Mouse (Mus musculus) right cerebral cortex, postnatal 36 days (tissue): ENCODE measurements around the gene Tedc2.

ENCODE experiments used
- DNase-seq, 2 experiments: peaks; one replicate each; pipeline ENCODE4 v3.0.0; 2022; ENCODE audit warnings: low spot score in 2 of 2, mixed read lengths in 1 of 2

The Tedc2 gene

DNA sequence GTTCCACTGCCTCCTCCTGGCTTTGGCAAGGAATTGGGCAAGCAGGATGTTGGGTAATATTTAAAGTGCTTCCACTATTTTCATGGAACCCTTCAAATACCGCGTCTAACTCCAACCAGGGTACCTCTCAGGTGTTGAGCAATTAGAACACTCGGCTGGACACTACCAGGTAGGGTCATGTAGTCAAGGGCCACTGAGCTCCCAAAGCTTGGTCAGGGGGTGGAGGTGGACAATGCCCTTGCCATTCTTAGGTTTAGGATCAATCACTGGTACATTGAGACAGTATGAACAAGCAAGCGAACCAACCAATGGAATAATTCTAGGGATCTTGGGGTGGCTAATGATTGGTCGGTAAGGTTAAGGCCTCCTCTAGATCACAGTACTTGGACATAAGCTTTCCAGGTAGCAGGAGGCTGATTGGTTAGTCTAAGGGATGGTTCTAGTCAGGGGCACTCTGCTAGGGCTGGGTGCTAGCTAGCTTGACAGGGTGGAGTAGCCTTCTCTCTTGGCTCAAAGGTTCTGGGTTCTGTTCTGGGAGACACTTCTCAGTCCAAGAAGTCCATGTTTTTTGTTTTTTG is 8.1 kb downstream of the Tedc2 start:
- DNase-seq = no peak

- DNase-seq = peak; percentile 79 to 91
Observed at GRCm38 (mm10) chr17:24211631-24212440, 8.8 kb downstream of the Tedc2 start.

GRCm38 (mm10) chr17:24210591-24210990 is 10.1 kb downstream of the Tedc2 start:
- DNase-seq = no peak

- DNase-seq = no peak
Observed at GRCm38 (mm10) chr17:24209916-24210240, 10.8 kb downstream of the Tedc2 start.

DNA sequence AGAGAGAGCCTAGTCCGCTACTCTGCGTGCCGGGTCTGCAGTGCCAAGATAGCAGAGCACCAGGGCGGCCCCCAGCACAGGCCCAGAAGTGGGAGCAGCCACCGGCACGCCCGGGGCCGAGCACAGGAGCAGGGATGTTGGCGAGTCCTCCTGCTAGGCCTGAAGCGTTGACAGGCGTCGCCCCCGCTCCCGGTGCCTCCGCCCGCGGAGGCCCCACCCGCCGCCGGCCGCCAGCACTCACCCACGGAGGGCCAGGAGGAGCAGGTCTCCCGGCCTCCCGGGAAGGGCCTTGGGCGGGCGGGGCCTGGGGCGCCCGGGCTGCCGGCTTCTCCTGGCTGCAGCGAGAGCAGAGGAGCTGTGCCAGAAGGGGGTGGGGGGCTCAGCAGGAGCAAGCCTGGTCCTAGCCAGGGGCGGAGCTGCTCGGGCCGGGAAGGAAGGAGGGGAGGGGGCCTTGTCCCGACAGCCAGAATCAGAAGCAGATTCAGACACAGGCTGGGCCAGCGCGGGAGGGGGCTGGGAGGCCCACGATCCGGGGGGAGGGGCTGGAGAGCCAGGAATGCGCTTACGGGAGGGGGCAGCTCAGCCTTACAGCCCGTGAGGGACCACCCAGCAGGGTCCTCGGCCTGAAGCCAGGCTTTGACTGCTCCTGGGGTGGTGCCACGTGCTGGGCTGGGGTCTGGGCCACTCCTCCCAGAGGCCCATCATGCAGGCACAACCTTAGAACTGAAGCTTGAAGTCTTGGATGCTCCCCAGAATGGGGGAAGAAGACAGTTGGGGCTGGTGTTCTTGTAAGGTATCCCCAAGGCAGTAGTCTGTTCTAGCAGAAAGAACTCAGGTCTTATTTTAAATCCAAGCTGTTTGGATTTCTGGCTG is 11.4 kb downstream of the Tedc2 start, which contains the start of gene Ntn3:
Gene Ntn3 (minus strand): TSS at position 489 of the 873 bp plus-strand sequence.
- DNase-seq = peak in 1 of 2 experiments; percentile 38

GRCm38 (mm10) chr17:24208641-24209042 is 12.0 kb downstream of the Tedc2 start:
- DNase-seq = no peak

DNA sequence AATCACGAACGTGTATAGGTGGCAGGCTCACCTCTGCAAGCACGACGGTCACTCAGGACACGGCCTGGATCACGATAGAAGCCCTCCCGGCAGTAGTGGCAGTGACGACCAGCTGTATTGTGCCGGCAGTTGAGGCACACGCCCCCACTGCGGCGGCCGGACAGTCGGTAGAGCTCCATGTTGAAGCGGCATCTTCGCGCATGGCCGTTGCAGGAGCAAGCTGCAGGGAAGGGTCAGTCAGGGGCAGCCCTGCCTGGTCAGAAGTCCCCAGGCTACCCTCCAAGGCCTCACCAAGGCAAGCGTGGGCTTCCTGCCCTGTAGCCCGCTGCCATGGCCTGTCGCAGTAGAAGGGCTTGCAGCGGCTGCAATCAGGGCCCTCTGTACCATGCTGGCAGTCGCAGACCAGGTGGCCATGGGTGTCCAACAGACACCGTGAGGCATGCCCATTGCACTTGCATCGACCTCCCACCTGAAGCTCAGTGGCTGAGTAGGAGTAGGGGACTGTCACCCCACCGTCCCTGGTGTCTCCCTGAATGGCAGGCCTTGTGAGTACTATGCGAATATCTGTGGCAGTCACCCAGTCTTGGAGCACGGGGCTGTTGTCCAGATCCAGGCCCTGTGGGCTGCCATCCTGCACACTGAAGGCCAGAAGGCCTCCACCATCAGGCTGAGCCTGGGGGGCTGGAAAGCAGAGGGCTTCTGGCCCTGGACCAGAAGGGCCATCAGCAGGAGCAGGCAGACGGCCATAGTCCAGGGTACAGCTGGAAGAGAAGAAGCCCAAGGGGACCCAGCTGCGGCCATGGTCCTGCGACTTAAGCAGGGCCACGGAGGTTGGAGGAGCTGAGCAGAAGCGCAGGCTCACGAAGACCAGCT is 12.6 kb downstream of the Tedc2 start:
- no peak for DNase-seq

DNA sequence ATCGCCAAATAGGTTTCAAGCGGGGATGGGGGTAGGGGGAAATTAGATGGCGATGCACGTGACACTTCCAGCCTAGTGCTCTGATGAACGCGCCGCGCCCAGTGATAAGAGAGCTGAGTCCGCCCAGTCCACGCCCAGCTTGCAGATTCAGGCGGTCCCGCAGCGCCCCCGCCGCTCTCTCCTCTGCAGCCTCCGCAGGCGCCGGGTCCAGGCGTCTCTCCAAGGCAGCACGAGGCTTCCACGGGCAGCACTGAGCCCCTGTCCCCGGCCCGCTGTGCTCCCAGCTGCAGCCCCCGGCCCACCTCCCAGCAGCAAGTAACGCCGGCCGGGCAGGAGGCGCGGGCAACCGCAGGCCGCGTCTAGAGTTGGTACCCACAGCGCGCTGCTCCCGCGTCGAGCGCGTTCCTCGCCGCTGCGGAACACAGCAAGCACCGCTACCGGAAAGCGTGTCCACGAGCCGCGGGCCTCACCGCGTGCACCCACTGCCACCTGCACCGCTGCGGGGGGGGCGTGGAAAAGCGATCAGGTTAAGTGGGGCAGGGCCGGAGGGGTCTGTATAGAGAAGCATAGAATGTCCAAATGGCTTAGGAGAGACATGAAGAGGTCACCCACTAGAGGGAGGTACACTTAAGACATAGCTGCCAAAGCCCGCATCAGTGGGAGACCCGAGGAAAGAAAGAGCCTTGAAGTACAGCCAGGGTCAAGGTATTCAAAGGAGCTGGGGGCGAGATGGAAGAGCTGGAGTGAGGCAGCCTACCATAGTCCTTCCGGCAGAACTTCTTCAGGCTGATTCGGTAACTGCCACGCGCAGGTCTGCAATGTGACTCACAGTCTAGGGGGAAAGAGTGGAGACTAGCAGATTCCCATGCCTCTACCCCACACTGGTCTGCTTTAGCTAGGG is 13.9 kb downstream of the Tedc2 start:
- DNase-seq = peak; percentile 78 to 79

DNA sequence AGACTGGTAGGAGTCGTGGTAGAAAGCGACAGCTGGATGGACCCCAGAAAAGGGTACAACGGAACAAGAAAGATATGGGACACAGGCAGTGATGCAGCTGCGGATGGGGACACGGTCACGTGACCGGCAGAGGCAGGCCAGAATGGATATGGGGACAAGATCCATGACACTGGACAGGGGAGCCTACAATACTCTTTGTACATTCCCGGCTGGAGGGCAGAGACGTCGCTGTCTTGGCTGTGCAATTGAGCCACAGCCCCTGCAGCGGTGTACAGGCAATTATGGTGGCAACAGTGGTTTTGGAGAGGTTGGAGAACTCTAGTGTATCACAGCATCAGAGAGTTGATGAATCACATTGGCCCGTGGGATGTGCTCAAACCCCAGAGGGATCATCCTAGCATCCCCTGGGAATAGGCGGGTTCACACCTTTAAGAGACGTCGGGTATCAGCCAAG is 14.7 kb downstream of the Tedc2 start:
- DNase-seq = peak in 1 of 2 experiments; percentile 43

DNA sequence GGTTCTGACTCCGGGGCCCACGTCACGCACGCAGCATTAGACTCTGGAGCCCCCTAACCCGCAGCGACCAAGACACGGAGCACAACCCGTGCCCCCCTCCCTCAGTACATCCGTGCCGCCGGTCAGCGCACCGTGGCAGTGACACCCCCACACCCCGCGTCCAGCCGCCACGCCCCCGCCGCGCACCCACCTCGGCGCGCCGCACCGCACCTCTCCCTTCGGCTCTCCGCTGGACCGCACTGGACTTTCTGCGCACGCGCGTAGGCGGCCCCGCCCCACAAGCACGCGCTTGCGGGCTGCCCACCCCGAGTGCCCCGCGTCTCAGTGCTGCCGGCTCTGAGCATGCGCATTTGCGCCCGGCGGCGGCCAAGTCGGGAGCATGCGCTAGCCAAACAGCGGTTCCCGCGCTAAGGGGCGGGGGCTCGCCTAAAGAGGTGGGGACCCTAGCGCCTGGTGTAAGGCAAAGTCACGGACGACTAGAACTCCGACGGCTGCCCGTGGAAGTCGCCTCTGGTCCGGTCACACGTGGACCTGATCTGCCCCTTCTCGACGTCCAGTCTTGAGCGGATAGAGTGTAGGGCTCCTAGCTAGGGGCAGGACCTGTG is 15.3 kb downstream of the Tedc2 start, which contains the start of gene Tbc1d24:
Gene Tbc1d24 (minus strand): TSS at position 279 of the 605 bp plus-strand sequence.
- peak; percentile 92 to 93 for DNase-seq

GRCm38 (mm10) chr17:24204846-24205245 is 15.8 kb downstream of the Tedc2 start:
- DNase-seq = no peak

DNA sequence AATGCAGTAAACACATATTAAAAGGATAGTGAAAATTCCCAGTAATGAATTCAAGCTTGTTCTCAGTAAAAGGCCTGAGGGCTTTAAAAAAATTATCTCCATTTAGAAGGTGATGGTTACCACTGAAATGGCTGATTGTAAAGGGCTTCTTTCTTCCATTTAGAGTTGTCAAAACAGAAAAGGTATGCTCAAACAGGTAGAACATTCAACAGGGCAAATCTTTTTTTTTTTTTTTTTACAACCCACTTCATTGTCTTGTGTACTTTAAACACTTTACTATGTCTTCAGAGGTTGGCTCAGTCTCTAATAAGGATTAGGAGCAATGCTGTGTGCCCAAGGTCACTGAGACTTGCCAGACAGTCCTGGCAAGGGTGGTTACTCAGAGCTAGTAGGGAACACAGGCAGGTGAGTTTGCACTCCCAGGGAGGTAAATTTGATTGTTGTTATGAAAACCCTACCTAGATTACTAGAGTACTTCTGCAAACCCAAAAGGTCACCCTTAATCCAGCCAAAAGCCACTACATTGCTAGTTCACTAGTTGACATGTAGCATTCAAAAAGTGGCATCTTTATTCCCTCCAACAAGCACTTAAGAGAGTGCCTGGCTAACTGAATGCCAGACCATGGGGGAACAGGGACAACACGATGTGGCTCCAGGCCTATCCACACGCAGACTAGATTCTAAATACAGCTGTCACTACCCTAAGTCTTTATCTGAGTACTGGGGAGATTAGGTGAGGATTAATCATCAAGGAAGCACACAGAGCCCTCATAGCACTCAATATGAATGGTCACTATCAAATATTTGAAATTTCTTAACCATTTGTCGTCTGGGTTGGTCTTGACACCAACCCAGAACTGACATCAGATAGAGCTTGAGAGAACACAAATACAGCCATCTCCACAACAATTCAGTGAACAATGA is 16.8 kb downstream of the Tedc2 start:
- no peak for DNase-seq

GRCm38 (mm10) chr17:24203068-24203467 is 17.6 kb downstream of the Tedc2 start:
- no peak for DNase-seq

DNA sequence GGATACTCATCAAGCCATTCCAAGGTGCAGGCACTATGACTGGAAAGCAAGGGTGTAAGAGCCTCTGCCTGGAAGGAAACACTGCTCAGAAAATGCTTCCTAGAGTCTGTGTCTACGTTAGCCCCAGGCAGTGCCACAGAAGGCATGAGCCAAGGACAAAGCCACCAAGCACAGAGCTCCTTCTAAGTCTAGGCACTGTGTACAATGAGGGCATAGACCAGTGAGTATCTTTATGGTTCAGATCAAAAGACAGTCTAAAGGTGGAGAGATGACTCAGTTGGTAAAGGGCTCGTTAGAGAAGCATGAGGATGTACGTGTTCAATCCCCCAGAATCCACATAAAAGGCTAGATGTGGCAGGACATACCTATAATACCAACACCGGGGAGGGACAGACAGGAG is 19.6 kb downstream of the Tedc2 start:
- DNase-seq = no peak

DNA sequence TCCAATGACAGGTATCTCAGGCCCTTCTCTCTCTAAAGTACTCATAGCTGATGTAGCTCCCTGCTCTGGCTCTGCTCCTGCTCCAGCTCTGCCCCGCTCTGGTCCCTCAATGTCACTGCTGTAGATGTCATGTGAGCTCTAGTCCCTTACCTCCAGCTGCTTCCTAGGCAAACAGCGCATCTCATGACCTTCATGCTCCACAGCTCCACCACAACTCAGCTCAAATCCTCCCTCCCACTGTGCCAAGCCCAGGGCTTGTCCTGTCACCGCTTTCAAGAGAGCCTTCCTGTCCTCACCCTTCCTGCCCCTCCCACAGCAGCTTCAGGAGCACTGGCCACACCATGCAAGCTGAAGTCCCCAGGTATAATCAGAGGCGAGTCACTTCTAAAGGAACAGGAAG is 20.9 kb downstream of the Tedc2 start:
- no peak for DNase-seq

DNA sequence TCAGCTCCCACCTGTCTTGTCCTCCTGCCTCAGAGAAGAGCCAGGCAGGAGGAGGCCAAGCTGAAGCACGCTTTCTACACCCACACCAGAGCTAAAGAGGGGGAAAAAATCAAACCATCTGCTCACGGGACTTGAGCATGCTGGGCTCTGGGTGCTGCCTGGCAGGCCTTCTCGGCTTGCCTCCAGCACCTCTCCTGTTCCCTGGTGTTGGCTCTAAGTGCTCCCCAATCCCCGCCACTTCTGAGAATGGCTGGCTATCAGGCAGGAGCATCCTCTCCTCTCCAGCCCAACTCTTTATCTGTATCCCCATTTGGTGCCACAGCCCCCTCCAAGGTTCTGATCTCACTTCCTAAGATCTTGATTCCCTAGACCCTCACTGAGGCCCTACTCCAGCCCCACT is 21.4 kb downstream of the Tedc2 start:
- peak; percentile 70 to 85 for DNase-seq

- DNase-seq = peak; percentile 47 to 51
Observed at GRCm38 (mm10) chr17:24197032-24197824, 23.4 kb downstream of the Tedc2 start.

GRCm38 (mm10) chr17:24195349-24195748 is 25.3 kb downstream of the Tedc2 start:
- no peak for DNase-seq
